Mouse (Mus musculus) spleen, postnatal 0 days (tissue): ENCODE results near the gene Abhd15. TPM values are rescaled to one million over a fixed set of nuclear protein-coding genes. Genes with fewer than 3 reads are reported as not detected.

Experiments
- polyA plus RNA-seq: library from polyadenylated mRNA; unstranded; fragments of >200 nt; fragmentation: Nextera tagmentation; extraction: Ambion mirVana; gene quantifications from 2 replicates; pipeline ENCODE4 v1.2.1, GENCODE M21; 2015

Abhd15 gene
- 3.6 and 4.5 TPM in 2 replicates for polyA plus RNA-seq

GRCm38 (mm10) chr11:77514832-77515636, at the start of gene Abhd15:
Gene Abhd15, plus strand, starts transcription at chr11:77515121.

GRCm38 (mm10) chr11:77489591-77490235, 25.2 kb upstream of the Abhd15 start, which contains the start of gene Ankrd13b:
Gene Ankrd13b, minus strand, starts transcription at chr11:77489678.

GRCm38 (mm10) chr11:77493512-77494343, 21.2 kb upstream of the Abhd15 start, which contains the start of gene Git1:
Gene Git1, plus strand, starts transcription at chr11:77493562.

GRCm38 (mm10) chr11:77515637-77516552, 974 bp downstream of the Abhd15 start, which contains the start of gene Trp53i13:
Gene Trp53i13, minus strand, starts transcription at chr11:77515980.

GRCm38 (mm10) chr11:77519043-77519442, 4.1 kb downstream of the Abhd15 start, which contains the start of gene Gm10392:
Gene Gm10392, minus strand, starts transcription at chr11:77519198.

Other genes with a start within 250 kb of the Abhd15 start
- gene Coro6, start 52.7 kb upstream of the Abhd15 start, polyA plus RNA-seq = 0.07 TPM in 1 of 2 replicates, not detected in the other
- gene Ankrd13b, start 25.4 kb upstream of the Abhd15 start, polyA plus RNA-seq = 1.6 and 1.7 TPM in 2 replicates
- 4.1 and 4.4 TPM in 2 replicates for gene Git1, start 21.6 kb upstream of the Abhd15 start, polyA plus RNA-seq
- 10.0 and 12.9 TPM in 2 replicates for gene Trp53i13, start 859 bp downstream of the Abhd15 start, polyA plus RNA-seq
- 0.17 and 0.22 TPM in 2 replicates for gene Gm10392, start 4.1 kb downstream of the Abhd15 start, polyA plus RNA-seq
- 8.0 and 9.8 TPM in 2 replicates for gene Taok1, start 92.7 kb downstream of the Abhd15 start, polyA plus RNA-seq
- 4.0 and 4.5 TPM in 2 replicates for gene Nufip2, start 171.0 kb downstream of the Abhd15 start, polyA plus RNA-seq
- not detected in 2 replicates for gene Cryba1, start 210.2 kb downstream of the Abhd15 start, polyA plus RNA-seq
- gene Myo18a, start 248.1 kb downstream of the Abhd15 start, polyA plus RNA-seq = 19.3 and 24.5 TPM in 2 replicates